Mouse (Mus musculus): ENCODE results near the gene Ms4a4a. TPM values are rescaled to one million over a fixed set of nuclear protein-coding genes. Genes with fewer than 3 reads are reported as not detected.
"Not testable (repeated sequence)": the region's sequence is repeated elsewhere in the genome, so short reads cannot be mapped to it uniquely, and the experiment has no call there.

The Ms4a4a gene
- polyA plus RNA-seq, 1 experiment from 2014 or later = 0.57 TPM

DNA sequence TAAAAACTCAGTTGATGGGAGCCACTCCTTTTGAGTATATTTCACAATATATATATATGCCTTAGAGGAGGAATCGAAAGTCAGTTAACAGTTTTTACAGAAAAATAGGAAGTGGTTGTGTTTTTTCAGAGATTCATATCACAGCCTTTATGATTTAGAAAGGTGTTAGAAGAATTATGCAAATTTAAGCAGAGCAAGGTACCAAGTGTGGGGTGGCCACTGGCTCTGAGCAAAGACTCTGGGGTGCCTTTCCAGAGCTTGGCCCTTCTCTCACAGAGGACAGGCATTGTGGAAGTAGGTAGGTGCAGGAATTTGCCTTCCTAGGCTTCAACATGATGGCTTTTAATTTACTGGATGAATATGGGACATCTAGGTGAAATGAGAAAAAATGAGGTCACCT is 36.3 kb downstream of the Ms4a4a start:
- DNase-seq (ENCODE audit: low spot score) (no peak), ATAC-seq (no peak)
- Histone ChIP-seq H3K27me3 (replicated peaks; ENCODE audit: control insufficient read depth, insufficient read depth, low read length) (no peaks in the 10 kb centered on the region), H3K36me3 (ENCODE audit: control insufficient read depth, insufficient read depth, low read length) (no peaks in the 10 kb centered on the region), H3K9ac (ENCODE audit: low read length) (no peak overlapping the region), H3K4me3 (ENCODE audit: low read depth, low read length) (no peak overlapping the region), H3K4me2 (ENCODE audit: low read length) (no peak overlapping the region), H3K4me1 (ENCODE audit: control insufficient read depth, insufficient read depth, low read length) (no peaks in the 10 kb centered on the region), H3K9me3 (replicated peaks; ENCODE audit: control insufficient read depth, low read length) (no peaks in the 10 kb centered on the region), H3K27ac (ENCODE audit: low read depth, low read length) (no peak overlapping the region)
- 89% methylated on average over 1 of the region's 1 CpGs for WGBS

DNA sequence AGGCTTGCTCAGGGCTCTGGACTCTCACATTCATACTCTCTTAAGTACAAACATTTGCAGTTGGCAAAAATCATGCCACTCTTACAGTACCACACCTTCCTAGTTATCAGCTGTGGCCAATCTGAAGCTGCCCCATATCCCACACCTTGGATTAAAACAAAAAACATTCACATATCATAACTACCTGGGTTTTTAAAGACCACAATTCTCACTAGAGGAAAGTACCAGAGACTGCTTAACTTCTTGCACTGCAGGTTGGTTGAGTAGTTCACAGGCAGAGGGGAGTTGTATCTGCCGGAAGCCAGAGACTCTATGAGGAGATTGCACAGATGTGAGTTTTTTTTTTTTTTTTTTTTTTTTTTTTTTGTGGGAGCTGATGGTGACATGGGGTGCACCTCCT is 38.8 kb downstream of the Ms4a4a start:
- no peak overlapping the region for H3K9ac ChIP-seq (ENCODE audit: low read length)
- no peaks in the 10 kb centered on the region for H3K4me1 ChIP-seq (ENCODE audit: control insufficient read depth, insufficient read depth, low read length)
- H3K9me3 ChIP-seq (replicated peaks; ENCODE audit: control insufficient read depth, low read length) = no peaks in the 10 kb centered on the region
- H3K27me3 ChIP-seq (replicated peaks; ENCODE audit: control insufficient read depth, insufficient read depth, low read length) = no peaks in the 10 kb centered on the region
- no peak overlapping the region for H3K4me2 ChIP-seq (ENCODE audit: low read length)
- no peak for DNase-seq (ENCODE audit: low spot score)
- H3K4me3 ChIP-seq (ENCODE audit: low read depth, low read length) = no peak overlapping the region
- 95% methylated on average over 1 of the region's 1 CpGs for WGBS
- H3K27ac ChIP-seq (ENCODE audit: low read depth, low read length) = no peak overlapping the region
- ATAC-seq = no peak
- H3K36me3 ChIP-seq (ENCODE audit: control insufficient read depth, insufficient read depth, low read length) = no peaks in the 10 kb centered on the region

DNA sequence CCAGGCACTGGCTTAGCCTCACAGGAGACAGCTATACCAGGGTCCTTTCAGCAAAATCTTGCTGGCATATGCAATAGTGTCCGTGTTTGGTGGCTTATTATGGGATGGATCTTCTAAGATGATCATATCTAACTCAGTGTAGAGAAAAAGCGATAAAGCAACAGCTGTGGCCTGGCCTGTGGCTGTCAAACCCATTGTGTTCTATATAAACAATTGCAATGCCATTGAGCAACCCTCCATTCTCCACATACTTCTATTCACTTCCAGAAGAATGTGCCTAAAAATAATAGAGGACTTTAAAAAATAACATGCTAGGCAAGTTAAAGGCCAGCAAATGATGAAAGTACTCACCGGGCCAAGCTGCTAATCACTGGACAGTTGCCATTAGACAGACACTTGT is 40.3 kb downstream of the Ms4a4a start:
- no peak for ATAC-seq
- 71% methylated on average over 3 of the region's 3 CpGs for WGBS
- no peaks in the 10 kb centered on the region for H3K4me1 ChIP-seq (ENCODE audit: control insufficient read depth, insufficient read depth, low read length)

DNA sequence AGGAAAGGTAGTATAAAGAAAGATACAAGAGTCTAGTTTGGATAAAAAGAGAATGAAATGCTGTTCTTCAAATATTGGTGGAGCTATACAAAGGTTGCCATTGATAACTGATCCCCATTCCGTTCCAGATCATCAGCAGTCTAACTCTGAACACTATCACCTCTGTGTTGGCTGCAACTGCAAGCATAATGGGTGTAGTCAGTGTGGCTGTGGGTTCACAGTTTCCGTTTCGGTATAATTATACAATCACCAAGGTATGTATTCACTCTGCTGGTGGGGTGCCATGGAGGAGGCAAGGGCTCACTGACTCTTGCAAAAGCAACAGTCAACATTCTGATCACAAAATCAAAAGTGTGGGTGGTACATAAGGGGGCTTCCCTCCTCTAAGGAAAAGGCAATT is 43.5 kb downstream of the Ms4a4a start:
- WGBS = 62% methylated on average over 2 of the region's 3 CpGs
- H3K27ac ChIP-seq (ENCODE audit: low read depth, low read length); ATAC-seq; H3K9ac ChIP-seq (ENCODE audit: low read length); H3K36me3 ChIP-seq (ENCODE audit: control insufficient read depth, insufficient read depth, low read length); H3K9me3 ChIP-seq (replicated peaks; ENCODE audit: control insufficient read depth, low read length); H3K27me3 ChIP-seq (replicated peaks; ENCODE audit: control insufficient read depth, insufficient read depth, low read length); H3K4me2 ChIP-seq (ENCODE audit: low read length); H3K4me1 ChIP-seq (ENCODE audit: control insufficient read depth, insufficient read depth, low read length); DNase-seq (ENCODE audit: low spot score); H3K4me3 ChIP-seq (ENCODE audit: low read depth, low read length): not testable (repeated sequence)

More for the DNA sequence above, 40.3 kb downstream of the Ms4a4a start:
- Histone ChIP-seq H3K4me3 (ENCODE audit: low read depth, low read length) (no peak overlapping the region), H3K36me3 (ENCODE audit: control insufficient read depth, insufficient read depth, low read length) (no peaks in the 10 kb centered on the region), H3K27ac (ENCODE audit: low read depth, low read length) (no peak overlapping the region), H3K4me2 (ENCODE audit: low read length) (no peak overlapping the region), H3K9me3 (replicated peaks; ENCODE audit: control insufficient read depth, low read length) (no peaks in the 10 kb centered on the region), H3K27me3 (replicated peaks; ENCODE audit: control insufficient read depth, insufficient read depth, low read length) (no peaks in the 10 kb centered on the region), H3K9ac (ENCODE audit: low read length) (no peak overlapping the region)
- DNase-seq (ENCODE audit: low spot score) = no peak

- DNase-seq (ENCODE audit: low spot score); H3K4me3 ChIP-seq (ENCODE audit: low read depth, low read length); H3K27ac ChIP-seq (ENCODE audit: low read depth, low read length); ATAC-seq; H3K9me3 ChIP-seq (replicated peaks; ENCODE audit: control insufficient read depth, low read length); H3K9ac ChIP-seq (ENCODE audit: low read length); H3K4me2 ChIP-seq (ENCODE audit: low read length); H3K4me1 ChIP-seq (ENCODE audit: control insufficient read depth, insufficient read depth, low read length); H3K36me3 ChIP-seq (ENCODE audit: control insufficient read depth, insufficient read depth, low read length); H3K27me3 ChIP-seq (replicated peaks; ENCODE audit: control insufficient read depth, insufficient read depth, low read length): not testable (repeated sequence)
- WGBS = 86% methylated on average over 1 of the region's 1 CpGs
Observed at GRCm38 (mm10) chr19:11431209-11431608, 55.9 kb downstream of the Ms4a4a start.

DNA sequence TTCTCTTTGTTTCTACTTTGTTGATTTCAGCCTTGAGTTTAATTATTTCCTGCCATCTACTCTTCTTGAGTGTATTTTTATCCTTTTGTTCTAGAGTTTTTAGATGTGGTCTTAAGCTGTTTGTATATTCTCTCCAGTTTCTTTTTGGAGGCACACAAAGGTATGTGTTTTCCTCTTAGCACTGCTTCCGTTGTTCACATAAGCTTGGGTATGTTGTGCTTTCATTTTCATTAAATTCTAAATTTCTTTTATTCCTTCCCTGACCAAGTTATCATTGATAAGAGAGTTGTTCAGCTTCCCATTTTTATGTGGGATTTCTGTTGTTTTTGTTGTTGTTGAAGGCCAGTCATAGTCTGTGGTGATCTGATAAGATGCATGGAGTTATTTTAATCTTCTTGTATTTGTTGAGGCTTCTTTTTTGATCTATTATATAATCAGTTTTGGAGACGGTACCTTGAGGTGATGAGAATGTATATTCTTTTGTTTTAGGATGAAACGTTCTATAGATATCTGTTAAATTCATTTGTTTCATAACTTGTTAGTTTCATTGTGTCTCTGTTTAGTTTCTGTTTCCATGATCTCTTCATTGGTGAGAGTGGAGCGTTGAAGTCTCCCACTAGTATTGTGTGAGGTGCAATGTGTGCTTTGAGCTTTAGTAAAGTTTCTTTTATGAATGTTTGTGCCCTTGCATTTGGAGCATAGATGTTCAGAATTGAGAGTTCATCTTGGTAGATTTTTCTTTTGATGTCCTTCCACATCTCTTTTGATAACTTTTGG is 59.9 kb downstream of the Ms4a4a start:
- no peaks in the 10 kb centered on the region for H3K4me1 ChIP-seq (ENCODE audit: control insufficient read depth, insufficient read depth, low read length)
- H3K4me2 ChIP-seq (ENCODE audit: low read length) = no peak overlapping the region
- no peaks in the 10 kb centered on the region for H3K27me3 ChIP-seq (replicated peaks; ENCODE audit: control insufficient read depth, insufficient read depth, low read length)
- H3K9ac ChIP-seq (ENCODE audit: low read length) = no peak overlapping the region
- WGBS = 93% methylated on average over 4 of the region's 4 CpGs
- H3K4me3 ChIP-seq (ENCODE audit: low read depth, low read length) = no peak overlapping the region
- H3K9me3 ChIP-seq (replicated peaks; ENCODE audit: control insufficient read depth, low read length) = no peaks in the 10 kb centered on the region
- ATAC-seq (no peak), DNase-seq (ENCODE audit: low spot score) (no peak)
- H3K27ac ChIP-seq (ENCODE audit: low read depth, low read length) = no peak overlapping the region
- no peaks in the 10 kb centered on the region for H3K36me3 ChIP-seq (ENCODE audit: control insufficient read depth, insufficient read depth, low read length)

Other genes starting within 250 kb of the Ms4a4a start
- gene 1700017D01Rik, start 244.6 kb upstream of the Ms4a4a start, polyA plus RNA-seq (2014; fragmentation: Nextera tagmentation; extraction: Ambion mirVana) = not detected in 2 replicates
- gene 1700025F22Rik, start 210.2 kb upstream of the Ms4a4a start, polyA plus RNA-seq (2014; fragmentation: Nextera tagmentation; extraction: Ambion mirVana) = not detected in 2 replicates
- gene Ms4a13, start 178.8 kb upstream of the Ms4a4a start, polyA plus RNA-seq (2014; fragmentation: Nextera tagmentation; extraction: Ambion mirVana) = not detected in 2 replicates
- not detected in 2 replicates for gene Ms4a12, start 143.1 kb upstream of the Ms4a4a start, polyA plus RNA-seq (2014; fragmentation: Nextera tagmentation; extraction: Ambion mirVana)
- gene Ms4a1, start 109.3 kb upstream of the Ms4a4a start, polyA plus RNA-seq (2014; fragmentation: Nextera tagmentation; extraction: Ambion mirVana) = not detected in 2 replicates
- gene Ms4a5, start 91.7 kb upstream of the Ms4a4a start, polyA plus RNA-seq (2014; fragmentation: Nextera tagmentation; extraction: Ambion mirVana) = not detected in 2 replicates
- not detected in 2 replicates for gene Ms4a14, start 61.1 kb upstream of the Ms4a4a start, polyA plus RNA-seq (2014; fragmentation: Nextera tagmentation; extraction: Ambion mirVana)
- 2.4 and 3.1 TPM in 2 replicates for gene Ms4a7, start 39.4 kb upstream of the Ms4a4a start, polyA plus RNA-seq (2014; fragmentation: Nextera tagmentation; extraction: Ambion mirVana)
- not detected in 2 replicates for gene Ms4a4c, start 29.2 kb downstream of the Ms4a4a start, polyA plus RNA-seq (2014; fragmentation: Nextera tagmentation; extraction: Ambion mirVana)
- not detected in 2 replicates for gene Ms4a4b, start 68.0 kb downstream of the Ms4a4a start, polyA plus RNA-seq (2014; fragmentation: Nextera tagmentation; extraction: Ambion mirVana)
- gene Ms4a6c, start 93.8 kb downstream of the Ms4a4a start, polyA plus RNA-seq (2014; fragmentation: Nextera tagmentation; extraction: Ambion mirVana) = 1.6 and 2.3 TPM in 2 replicates
- gene Gm8369, start 110.4 kb downstream of the Ms4a4a start, polyA plus RNA-seq (2014; fragmentation: Nextera tagmentation; extraction: Ambion mirVana) = not detected in 2 replicates
- gene Ms4a6b, start 141.0 kb downstream of the Ms4a4a start, polyA plus RNA-seq (2014; fragmentation: Nextera tagmentation; extraction: Ambion mirVana) = 2.8 and 3.1 TPM in 2 replicates
- gene Ms4a4d, start 161.3 kb downstream of the Ms4a4a start, polyA plus RNA-seq (2014; fragmentation: Nextera tagmentation; extraction: Ambion mirVana) = not detected in 2 replicates
- 2.7 and 2.8 TPM in 2 replicates for gene Ms4a6d, start 229.3 kb downstream of the Ms4a4a start, polyA plus RNA-seq (2014; fragmentation: Nextera tagmentation; extraction: Ambion mirVana)
- not detected in 2 replicates for gene Ms4a2, start 248.2 kb downstream of the Ms4a4a start, polyA plus RNA-seq (2014; fragmentation: Nextera tagmentation; extraction: Ambion mirVana)